Mouse (Mus musculus): ENCODE results near the gene Sptb. TPM values are rescaled to one million over a fixed set of nuclear protein-coding genes. Genes with fewer than 3 reads are reported as not detected.
A peak's percentile ranks its signal among the peaks of the same experiment; 100 is the strongest.

The Sptb gene
- polyA plus RNA-seq, 1 experiment: 102 TPM

GRCm38 (mm10) chr12:76537434-76537833, 172.9 kb downstream of the Sptb start:
- H3K4me1 ChIP-seq (ENCODE audit: control insufficient read depth, insufficient read depth, low read length): peaks cover 12% of the 10 kb centered on the region
- 5% methylated on average over 8 of the region's 8 CpGs for WGBS
- TF ChIP-seq POLR2A (IDR thresholded peaks at IDR 0.05; ENCODE audit: borderline replicate concordance, control insufficient read depth, low read depth, low read length): peak; percentile 20; the same call in 1 of the 2 replicates
- TF ChIP-seq CTCF (IDR thresholded peaks at IDR 0.05; ENCODE audit: control insufficient read depth, insufficient read depth, low read length): no peak
- H3K4me3 ChIP-seq (replicated peaks; ENCODE audit: control insufficient read depth, low read depth, low read length): no peak overlapping the region
- peak overlapping the region; percentile 90 for H3K27ac ChIP-seq (ENCODE audit: control insufficient read depth, insufficient read depth, low read depth, low read length, poor library complexity)

GRCm38 (mm10) chr12:76536591-76537153, 173.7 kb downstream of the Sptb start:
- 67% methylated on average over 8 of the region's 8 CpGs for WGBS
- H3K4me3 ChIP-seq (replicated peaks; ENCODE audit: control insufficient read depth, low read depth, low read length): no peak overlapping the region
- H3K27ac ChIP-seq (ENCODE audit: control insufficient read depth, insufficient read depth, low read depth, low read length, poor library complexity): peak overlapping the region; percentile 78
- TF ChIP-seq POLR2A (IDR thresholded peaks at IDR 0.05; ENCODE audit: borderline replicate concordance, control insufficient read depth, low read depth, low read length) (no peak), CTCF (IDR thresholded peaks at IDR 0.05; ENCODE audit: control insufficient read depth, insufficient read depth, low read length) (no peak)
- peaks cover 13% of the 10 kb centered on the region for H3K4me1 ChIP-seq (ENCODE audit: control insufficient read depth, insufficient read depth, low read length)

- Histone ChIP-seq H3K4me3 (replicated peaks; ENCODE audit: control insufficient read depth, low read depth, low read length) (peak overlapping the region; percentile 3), H3K27ac (ENCODE audit: control insufficient read depth, insufficient read depth, low read depth, low read length, poor library complexity) (peak overlapping the region; percentile 30), H3K4me1 (ENCODE audit: control insufficient read depth, insufficient read depth, low read length) (peaks cover 13% of the 10 kb centered on the region)
- TF ChIP-seq CTCF (IDR thresholded peaks at IDR 0.05; ENCODE audit: control insufficient read depth, insufficient read depth, low read length) (no peak), POLR2A (IDR thresholded peaks at IDR 0.05; ENCODE audit: borderline replicate concordance, control insufficient read depth, low read depth, low read length) (no peak)
- WGBS: 71% methylated on average over 9 of the region's 9 CpGs
These were observed 174.9 kb downstream of the Sptb start for GRCm38 (mm10) chr12:76535471-76535900.

GRCm38 (mm10) chr12:76534641-76535283, 175.6 kb downstream of the Sptb start:
- H3K4me3 ChIP-seq (replicated peaks; ENCODE audit: control insufficient read depth, low read depth, low read length): peak overlapping the region; percentile 93
- 29% methylated on average over 9 of the region's 9 CpGs for WGBS
- H3K4me1 ChIP-seq (ENCODE audit: control insufficient read depth, insufficient read depth, low read length): peaks cover 13% of the 10 kb centered on the region
- TF ChIP-seq CTCF (IDR thresholded peaks at IDR 0.05; ENCODE audit: control insufficient read depth, insufficient read depth, low read length) (no peak), POLR2A (IDR thresholded peaks at IDR 0.05; ENCODE audit: borderline replicate concordance, control insufficient read depth, low read depth, low read length) (no peak)
- H3K27ac ChIP-seq (ENCODE audit: control insufficient read depth, insufficient read depth, low read depth, low read length, poor library complexity): peak overlapping the region; percentile 96

- WGBS: 2% methylated on average over 11 of the region's 11 CpGs
- TF ChIP-seq POLR2A (IDR thresholded peaks at IDR 0.05; ENCODE audit: borderline replicate concordance, control insufficient read depth, low read depth, low read length) (no peak), CTCF (IDR thresholded peaks at IDR 0.05; ENCODE audit: control insufficient read depth, insufficient read depth, low read length) (no peak)
- peaks cover 13% of the 10 kb centered on the region for H3K4me1 ChIP-seq (ENCODE audit: control insufficient read depth, insufficient read depth, low read length)
- peak overlapping the region; percentile 93 for H3K4me3 ChIP-seq (replicated peaks; ENCODE audit: control insufficient read depth, low read depth, low read length)
- peak overlapping the region; percentile 96 for H3K27ac ChIP-seq (ENCODE audit: control insufficient read depth, insufficient read depth, low read depth, low read length, poor library complexity)
These were observed 176.1 kb downstream of the Sptb start for GRCm38 (mm10) chr12:76534233-76534632.

- Histone ChIP-seq H3K4me3 (replicated peaks; ENCODE audit: control insufficient read depth, low read depth, low read length) (peak overlapping the region; percentile 93), H3K4me1 (ENCODE audit: control insufficient read depth, insufficient read depth, low read length) (peaks cover 12% of the 10 kb centered on the region), H3K27ac (ENCODE audit: control insufficient read depth, insufficient read depth, low read depth, low read length, poor library complexity) (peak overlapping the region; percentile 96)
- under 1% methylated on average over 74 of the region's 74 CpGs for WGBS
- peak; percentile 47; the same call in 1 of the 2 replicates for TF ChIP-seq POLR2A (IDR thresholded peaks at IDR 0.05; ENCODE audit: borderline replicate concordance, control insufficient read depth, low read depth, low read length)
- no peak for TF ChIP-seq CTCF (IDR thresholded peaks at IDR 0.05; ENCODE audit: control insufficient read depth, insufficient read depth, low read length)
These were observed 176.7 kb downstream of the Sptb start for GRCm38 (mm10) chr12:76533377-76534222.

- Histone ChIP-seq H3K4me1 (ENCODE audit: control insufficient read depth, insufficient read depth, low read length) (peaks cover 10% of the 10 kb centered on the region), H3K27ac (ENCODE audit: control insufficient read depth, insufficient read depth, low read depth, low read length, poor library complexity) (peak overlapping the region; percentile 96), H3K4me3 (replicated peaks; ENCODE audit: control insufficient read depth, low read depth, low read length) (peak overlapping the region; percentile 93)
- TF ChIP-seq POLR2A (IDR thresholded peaks at IDR 0.05; ENCODE audit: borderline replicate concordance, control insufficient read depth, low read depth, low read length): no peak
- no peak for TF ChIP-seq CTCF (IDR thresholded peaks at IDR 0.05; ENCODE audit: control insufficient read depth, insufficient read depth, low read length)
- WGBS: under 1% methylated on average over 31 of the region's 31 CpGs
These were observed 177.4 kb downstream of the Sptb start for GRCm38 (mm10) chr12:76532926-76533376.
